Mouse (Mus musculus) kidney, adult 2 months (tissue): ENCODE measurements at regions not wholly inside any gene's neighbourhood (a gene's known extent, or its start where the extent isn't known, plus 50 kb on each side); places are given as distances from the start of the nearest gene placed in this dataset.
A peak's percentile ranks its signal among the peaks of the same experiment; 100 is the strongest.

Source experiments
- DNase-seq: peaks from one replicate; pipeline ENCODE4 v3.0.0; 2021
- H3K27ac ChIP-seq: fragments of 200-500 bp; 2 replicates; pipeline ENCODE4 v1.5.1; 2012; ENCODE audit warnings: low read depth, low read length, control low read depth, inconsistent platforms; ENCODE audit not compliant: insufficient read depth
- H3K27me3 ChIP-seq: fragments of 200-500 bp; replicated peaks from 2 replicates; pipeline ENCODE4 v1.6.1; 2012; ENCODE audit warnings: mild to moderate bottlenecking, moderate library complexity, low read length, inconsistent platforms; ENCODE audit not compliant: control insufficient read depth, insufficient read depth
- H3K36me3 ChIP-seq: fragments of 200-500 bp; 2 replicates; pipeline ENCODE4 v1.6.1; 2012; ENCODE audit warnings: mild to moderate bottlenecking, moderate library complexity, low read length, inconsistent platforms; ENCODE audit not compliant: control insufficient read depth, insufficient read depth
- H3K4me1 ChIP-seq: fragments of 200-500 bp; 2 replicates; pipeline ENCODE4 v1.6.1; 2011; ENCODE audit warnings: low read length; ENCODE audit not compliant: control insufficient read depth, insufficient read depth
- H3K4me3 ChIP-seq: fragments of 200-500 bp; 2 replicates; pipeline ENCODE4 v1.5.1; 2011; ENCODE audit warnings: mild to moderate bottlenecking, low read depth, low read length, control low read depth; ENCODE audit not compliant: insufficient read depth
- CTCF ChIP-seq: fragments of 200-500 bp; conservative IDR thresholded peaks from 2 replicates; pipeline ENCODE4 v1.5.1; 2011; ENCODE audit warnings: low read depth, mild to moderate bottlenecking, control low read depth, low read length, moderate library complexity, mixed read lengths; ENCODE audit not compliant: insufficient read depth, insufficient read length
- POLR2A ChIP-seq: fragments of 200-500 bp; IDR thresholded peaks from one replicate; pipeline ENCODE4 v1.6.1; 2011; ENCODE audit warnings: low read depth, low read length, control low read depth
- WGBS: fragments of 180-500 bp; shearing (Covaris S2); methylation state at CpG from one replicate; pipeline ENCODE4 v1.1.7; 2018; 5-methylcytosine and 5-hydroxymethylcytosine counted together

- 66% methylated on average over 1 of the region's 1 CpGs for WGBS
- Histone ChIP-seq H3K4me3 (no peak overlapping the region), H3K27me3 (no peaks in the 10 kb centered on the region), H3K27ac (no peak overlapping the region), H3K4me1 (no peaks in the 10 kb centered on the region), H3K36me3 (no peaks in the 10 kb centered on the region)
- TF ChIP-seq CTCF, result no peak
- no peak for TF ChIP-seq POLR2A
- no peak for DNase-seq
Measured at GRCm38 (mm10) chr1:99124796-99125195, 647.8 kb upstream of the Cntnap5b start.

- Histone ChIP-seq H3K27me3 (no peaks in the 10 kb centered on the region), H3K36me3 (no peaks in the 10 kb centered on the region), H3K4me1 (peaks cover 3% of the 10 kb centered on the region; the same call in 1 of the 2 replicates), H3K4me3 (no peak overlapping the region), H3K27ac (no peak overlapping the region)
- no peak for DNase-seq
- TF ChIP-seq CTCF (no peak), POLR2A (no peak)
Measured at GRCm38 (mm10) chr1:99134129-99134528, 638.4 kb upstream of the Cntnap5b start.

GRCm38 (mm10) chr1:99137516-99137915, 635.0 kb upstream of the Cntnap5b start:
- TF ChIP-seq POLR2A, result no peak
- TF ChIP-seq CTCF, result no peak
- peak; percentile 63 for DNase-seq
- Histone ChIP-seq H3K27me3 (no peaks in the 10 kb centered on the region), H3K36me3 (no peaks in the 10 kb centered on the region), H3K4me1 (peaks cover 3% of the 10 kb centered on the region; the same call in 1 of the 2 replicates), H3K4me3 (no peak overlapping the region), H3K27ac (no peak overlapping the region)
- 27% methylated on average over 2 of the region's 2 CpGs for WGBS

GRCm38 (mm10) chr1:99160620-99161019, 611.9 kb upstream of the Cntnap5b start:
- H3K4me3 ChIP-seq, result no peak overlapping the region
- TF ChIP-seq CTCF (no peak), POLR2A (no peak)
- no peaks in the 10 kb centered on the region for H3K36me3 ChIP-seq
- H3K27me3 ChIP-seq, result no peaks in the 10 kb centered on the region
- H3K4me1 ChIP-seq, result no peaks in the 10 kb centered on the region
- DNase-seq, result no peak
- WGBS, result 84% methylated on average over 2 of the region's 2 CpGs
- H3K27ac ChIP-seq, result no peak overlapping the region
